Mouse (Mus musculus) ES-CJ7 (cell line): ENCODE measurements around the gene Snd1.

Experiments used
- DNase-seq: peaks from one replicate; pipeline ENCODE4 v3.0.0; 2011; ENCODE audit warnings: low read depth, low spot score

The Snd1 gene

DNA sequence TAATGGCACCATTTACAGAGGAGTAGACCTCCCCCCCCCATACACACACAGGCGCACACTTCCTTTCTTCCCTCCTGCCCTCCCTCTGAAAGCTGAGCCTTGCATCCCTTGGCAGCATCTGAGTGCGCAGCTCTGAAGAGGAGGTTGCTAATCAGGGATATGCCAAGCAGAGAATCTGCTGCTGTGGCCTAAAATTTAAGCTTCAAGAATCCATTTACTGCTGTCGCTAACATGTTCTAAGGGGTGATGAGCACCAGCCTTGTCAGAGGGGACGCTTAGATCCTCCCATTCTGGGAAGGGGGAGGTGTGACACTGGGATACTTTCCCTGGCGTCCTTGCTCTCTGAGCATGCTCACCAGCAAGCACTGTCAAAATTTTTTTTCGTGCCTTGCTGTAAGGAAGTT lies 67.4 kb downstream of the Snd1 start:
- DNase-seq: no peak

DNA sequence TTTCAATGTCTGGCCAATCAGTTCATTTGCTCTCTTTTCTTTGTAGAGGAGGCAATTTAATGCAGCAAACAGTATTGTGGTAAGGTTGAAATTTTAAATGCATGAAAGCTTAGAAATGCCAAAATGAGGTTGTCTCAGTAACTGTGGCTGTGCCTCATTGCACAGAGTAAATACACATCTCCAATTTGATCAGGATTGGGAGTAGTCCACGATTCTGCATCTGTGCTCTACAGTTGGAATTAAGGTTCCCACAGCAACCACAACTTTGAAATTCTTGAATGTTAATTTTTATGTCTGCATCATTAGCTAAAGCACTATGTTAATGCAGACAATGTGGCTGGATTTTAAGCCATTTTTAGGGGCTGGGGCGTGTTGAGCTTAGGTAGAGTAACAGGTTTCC lies 72.0 kb downstream of the Snd1 start:
- DNase-seq: no peak

DNA sequence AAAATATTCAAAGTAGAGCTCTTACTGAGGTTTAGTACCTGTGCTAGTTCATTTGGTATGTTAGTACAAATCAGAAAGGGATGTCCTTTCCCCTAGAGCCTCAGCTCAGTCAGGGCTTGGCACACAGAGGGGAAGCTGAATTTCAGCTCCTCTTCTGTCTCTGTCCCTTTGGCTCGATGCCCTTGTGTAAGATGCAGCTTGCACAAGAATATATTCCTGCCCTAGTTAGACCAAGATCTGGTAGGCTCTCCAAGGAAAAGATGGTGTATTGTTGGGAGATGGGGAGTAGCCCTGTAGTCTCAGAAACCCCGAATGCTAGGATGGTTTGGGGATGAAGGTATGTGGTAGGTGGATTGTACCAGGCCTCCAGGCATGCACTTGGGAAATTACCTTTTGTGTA lies 74.4 kb downstream of the Snd1 start:
- DNase-seq: no peak

DNA sequence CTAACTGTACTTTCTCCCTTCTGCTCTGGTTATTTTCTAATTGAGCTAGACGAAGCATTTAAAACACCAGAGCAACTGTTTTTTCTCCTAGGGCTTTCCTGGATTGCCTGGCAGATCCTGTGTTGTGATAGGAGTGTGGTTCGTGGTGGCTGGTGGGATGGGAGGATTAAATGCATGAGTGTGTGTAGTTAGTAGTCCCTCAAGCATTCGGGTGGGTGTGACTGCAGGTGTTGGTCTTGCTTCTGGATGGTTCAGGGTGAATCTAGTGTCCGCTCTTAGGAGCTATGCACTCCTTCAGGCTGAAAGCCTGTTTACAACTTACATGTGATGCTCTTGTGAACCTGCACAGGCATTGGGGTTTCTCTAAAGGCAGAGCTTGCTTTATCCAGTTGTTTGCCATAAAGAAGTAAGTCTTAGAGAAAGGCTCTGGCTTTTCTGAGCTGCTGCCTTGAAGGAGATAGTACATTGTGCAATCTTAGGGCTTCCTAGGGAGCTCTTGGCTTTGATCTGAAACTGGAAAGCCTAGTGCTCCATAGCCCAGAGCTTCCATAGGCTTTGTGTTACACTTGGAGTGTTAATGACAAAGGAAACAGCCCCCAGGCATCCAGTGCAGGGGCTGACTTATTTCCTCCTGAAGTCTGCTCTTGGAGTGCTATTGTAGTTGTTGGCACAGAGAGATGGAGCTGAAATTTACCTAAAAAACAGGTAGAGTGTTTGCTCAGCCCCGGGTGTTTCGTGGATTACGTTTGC lies 75.5 kb downstream of the Snd1 start:
- DNase-seq: peak; percentile 22

DNA sequence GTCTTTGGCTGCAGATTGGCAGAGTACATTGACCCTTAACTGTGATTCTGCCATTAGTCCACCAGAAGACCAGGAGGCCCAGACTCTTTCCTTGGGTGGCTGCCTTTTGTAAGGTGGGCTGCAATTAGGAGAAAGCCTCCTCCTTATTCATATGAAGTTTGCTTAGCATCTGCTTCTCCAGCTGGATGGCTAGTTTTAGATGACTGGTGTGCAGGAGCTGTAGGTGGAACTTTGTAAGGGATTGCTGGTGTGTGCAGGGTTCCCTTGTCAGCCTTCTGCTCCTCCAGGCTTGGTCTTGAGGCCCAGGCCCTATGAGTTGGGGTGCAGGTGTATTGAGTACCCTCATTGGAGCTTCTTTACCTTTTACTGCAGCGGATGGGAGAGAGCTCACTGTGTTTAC lies 79.5 kb downstream of the Snd1 start:
- DNase-seq: no peak

DNA sequence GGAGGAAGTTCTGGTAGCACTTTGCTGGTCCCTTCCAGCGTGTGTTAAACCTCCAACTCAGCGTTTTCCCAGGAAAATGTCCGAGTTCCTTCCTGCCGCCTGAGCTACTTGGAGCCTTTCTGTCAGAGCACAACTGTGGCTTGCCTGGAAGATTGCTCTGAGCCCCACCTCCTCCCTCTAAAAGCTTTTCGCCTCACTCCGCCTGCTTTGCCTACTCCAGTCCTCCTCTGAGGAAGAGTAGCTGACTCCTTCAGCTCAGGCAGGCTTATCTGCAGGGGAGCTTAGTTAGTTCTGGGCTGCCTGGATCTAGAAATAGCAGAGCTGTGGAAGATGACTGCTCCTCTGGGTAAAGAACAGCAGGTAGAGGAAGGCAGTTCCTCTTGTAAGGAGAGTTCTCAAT lies 80.1 kb downstream of the Snd1 start:
- DNase-seq: no peak

DNA sequence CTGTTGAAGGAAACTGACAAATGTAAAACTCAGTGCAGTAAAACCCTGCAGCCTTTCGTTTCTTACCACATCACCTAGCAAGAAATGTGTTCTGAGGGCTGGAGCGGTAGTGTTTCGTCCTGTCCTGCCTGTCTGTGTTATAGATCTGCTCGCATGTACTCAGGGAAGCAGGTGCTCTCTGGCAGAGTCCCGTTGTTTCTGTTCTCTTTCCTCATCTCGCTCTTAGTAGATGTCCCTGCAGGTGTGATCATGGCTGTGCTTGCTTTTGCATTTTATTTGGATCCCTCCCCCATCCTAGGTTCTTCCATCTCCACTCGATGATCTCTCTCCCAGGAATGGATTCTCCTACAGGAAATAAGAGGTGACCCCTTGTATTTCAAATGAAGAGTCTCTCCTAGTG lies 80.5 kb downstream of the Snd1 start:
- DNase-seq: no peak

DNA sequence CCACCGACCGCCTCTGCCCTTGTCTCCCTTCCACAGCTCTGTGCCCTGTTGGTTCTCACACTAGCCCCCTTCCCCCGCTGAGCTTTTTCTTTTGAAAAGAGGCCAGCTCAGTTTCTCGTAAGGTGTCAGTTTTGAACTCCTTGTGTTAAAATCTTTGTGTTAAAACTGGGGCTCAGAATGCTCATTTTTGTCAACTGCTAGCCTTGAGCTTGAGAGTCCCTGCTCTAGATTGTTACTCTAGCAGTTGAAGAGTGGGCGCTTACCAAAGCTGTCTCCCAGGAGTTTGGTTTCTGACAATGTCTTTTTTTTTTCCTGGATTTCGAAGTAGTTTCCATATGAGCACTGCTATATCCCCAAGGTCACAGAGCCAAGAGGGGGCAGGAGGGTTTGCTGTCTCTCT lies 82.8 kb downstream of the Snd1 start:
- no peak for DNase-seq

DNA sequence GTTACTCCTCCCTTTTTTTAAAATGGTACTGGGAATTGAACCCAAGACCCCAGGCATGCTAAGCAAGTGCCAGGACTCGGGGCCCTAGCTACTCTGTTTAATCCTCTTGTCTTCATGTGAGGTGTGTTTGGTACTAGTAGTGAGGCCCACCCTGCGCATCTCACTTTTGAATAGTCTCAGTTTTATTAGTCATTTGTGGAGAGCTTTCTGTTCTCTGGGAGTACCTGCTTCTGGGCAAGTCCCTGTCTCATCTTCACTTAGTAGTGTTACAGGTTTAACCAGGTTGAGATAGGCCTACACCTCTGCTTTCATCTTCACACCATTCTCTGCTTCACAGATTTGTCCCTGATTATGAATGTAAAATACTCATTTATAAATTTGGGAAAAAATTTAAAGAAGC lies 84.5 kb downstream of the Snd1 start:
- no peak for DNase-seq

DNA sequence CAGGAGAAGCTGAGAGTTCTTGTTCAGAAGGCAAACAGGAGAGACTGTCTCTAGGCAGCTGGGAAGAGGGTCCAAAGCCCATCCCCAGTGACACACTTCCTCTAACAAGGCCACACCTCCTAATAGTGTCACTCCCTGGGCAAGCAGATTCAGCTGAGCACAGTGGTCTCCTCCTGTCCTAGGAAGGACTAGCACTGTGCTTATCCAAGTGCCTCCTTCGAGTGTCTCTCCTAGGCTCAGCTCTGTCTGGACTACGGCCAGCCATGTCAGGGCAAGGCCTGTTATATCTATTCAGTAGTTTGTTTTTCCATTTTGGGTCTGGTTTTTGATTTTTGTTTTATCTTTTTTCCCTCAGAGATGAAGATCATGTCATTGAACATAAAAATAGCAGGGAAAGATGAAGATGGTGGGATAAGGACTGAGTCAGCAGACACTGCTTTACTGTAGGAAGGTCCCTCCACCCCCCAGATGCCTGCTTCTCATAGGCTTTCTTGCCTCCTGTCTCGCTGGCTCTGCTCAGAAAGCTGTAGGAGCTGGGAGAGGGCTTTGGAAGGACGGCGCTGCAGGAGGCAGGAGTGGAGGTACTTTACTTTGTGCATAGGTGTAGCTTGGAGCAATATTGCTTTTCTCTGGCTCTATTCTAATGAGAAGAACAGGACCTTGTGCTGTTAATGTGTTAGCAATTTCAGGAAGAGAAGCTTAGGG lies 86.5 kb downstream of the Snd1 start:
- no peak for DNase-seq

DNA sequence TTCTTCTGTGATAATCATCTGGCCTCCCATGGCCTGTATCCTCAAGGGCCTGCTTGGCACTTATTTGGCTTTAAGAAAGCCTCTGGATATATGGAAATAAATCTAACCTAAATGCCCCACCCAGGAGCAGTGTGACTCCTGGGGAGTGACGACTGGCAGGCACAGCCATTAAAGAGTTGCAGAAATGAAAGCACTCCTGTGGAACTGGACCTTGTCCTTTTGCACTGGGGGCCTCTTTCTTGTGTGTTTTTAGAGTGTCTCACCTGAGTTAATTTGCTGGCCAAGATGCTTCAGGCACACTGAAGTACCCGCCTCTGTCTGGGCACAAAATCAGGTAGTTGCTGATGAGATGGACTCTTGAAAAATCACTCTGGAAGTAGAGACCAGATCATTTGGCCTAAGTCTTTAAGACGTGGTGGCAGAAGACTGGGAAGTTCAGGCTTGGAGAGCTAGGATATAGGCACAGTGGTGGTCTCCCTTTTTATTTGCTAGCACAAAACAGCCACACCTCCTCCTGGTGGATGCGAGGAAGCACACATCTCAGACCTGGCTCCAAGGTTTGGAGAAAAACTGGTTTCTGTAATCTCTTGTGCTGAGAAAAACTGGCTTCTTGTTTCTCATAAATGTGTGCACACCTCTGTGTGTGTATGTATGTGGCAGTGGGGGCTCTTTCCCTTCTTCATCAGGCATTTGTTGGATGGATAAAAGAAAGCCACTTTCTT lies 87.5 kb downstream of the Snd1 start:
- DNase-seq: no peak

DNA sequence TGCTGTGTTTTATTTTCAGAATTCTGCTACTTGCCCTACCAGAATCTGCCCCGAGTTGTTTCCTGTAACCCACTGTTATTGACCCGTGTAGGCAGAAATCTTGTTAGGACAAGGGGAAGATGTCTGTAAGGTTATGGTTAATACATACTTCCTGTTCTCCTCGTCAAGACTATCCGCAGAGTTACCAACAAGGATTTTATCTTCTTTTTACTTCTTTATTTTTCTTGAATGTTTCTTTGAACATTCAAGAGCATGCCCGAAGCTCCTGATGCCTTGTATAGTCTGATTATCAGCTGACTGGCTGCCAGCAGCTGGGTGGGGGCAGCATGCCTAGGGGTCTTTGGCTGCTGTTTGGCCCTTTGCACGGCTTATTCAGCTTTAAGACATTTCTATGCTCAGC lies 93.0 kb downstream of the Snd1 start:
- no peak for DNase-seq

DNA sequence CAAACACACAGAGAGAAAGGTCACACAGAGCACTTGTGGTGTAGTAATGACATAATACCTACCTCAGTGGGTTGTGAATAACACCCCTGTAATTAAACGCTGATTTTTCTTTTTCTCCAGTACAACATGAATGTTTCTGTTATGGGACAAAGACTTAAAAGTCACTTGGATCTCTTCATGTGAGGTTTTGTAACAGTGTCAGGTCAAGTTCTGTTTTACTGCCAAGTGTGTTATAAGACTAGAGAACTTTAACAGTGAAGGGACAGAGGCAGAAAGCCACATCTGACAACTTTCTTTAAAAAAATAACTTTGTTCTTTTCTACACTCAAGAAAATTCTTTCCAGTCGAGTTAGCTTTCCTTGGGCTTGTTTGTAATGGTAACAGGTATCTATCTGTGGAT lies 97.0 kb downstream of the Snd1 start:
- no peak for DNase-seq

DNA sequence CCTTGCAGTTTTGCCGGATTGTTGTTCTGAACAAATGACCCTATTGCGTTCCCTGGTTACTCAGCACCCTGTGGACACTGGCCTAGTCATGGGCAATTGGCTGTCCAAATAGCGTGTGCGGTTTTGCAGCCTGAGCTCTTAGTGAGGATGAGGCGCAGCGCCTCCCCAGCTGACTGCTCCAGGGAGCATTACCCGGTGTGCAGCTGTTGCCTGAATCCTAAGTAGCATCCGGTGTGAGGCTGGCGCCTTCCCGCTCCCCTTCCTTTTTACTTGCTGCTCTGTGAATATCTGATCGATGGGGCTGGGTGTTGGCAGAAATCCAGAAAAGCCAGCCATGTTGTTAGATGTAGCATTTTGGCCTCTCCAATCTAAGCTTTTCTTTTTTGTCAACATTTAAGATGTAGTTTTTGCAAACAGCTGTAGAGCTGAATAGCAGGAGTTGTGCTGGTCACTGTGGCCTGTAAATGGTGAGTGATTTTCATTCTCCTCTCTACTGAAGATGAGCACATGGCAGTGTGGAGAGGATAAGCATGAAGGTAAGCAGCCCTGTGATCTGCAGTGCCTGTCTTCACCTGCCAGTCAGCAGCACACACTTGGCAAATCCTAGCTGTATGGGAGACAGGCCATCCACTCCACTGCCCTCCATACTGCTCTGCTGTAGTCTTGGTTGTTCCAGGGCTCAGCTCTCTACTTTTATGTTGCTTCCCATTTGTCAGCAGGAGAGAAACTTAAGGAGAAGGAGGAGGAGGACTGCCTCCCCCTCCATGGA lies 98.2 kb downstream of the Snd1 start:
- no peak for DNase-seq

DNA sequence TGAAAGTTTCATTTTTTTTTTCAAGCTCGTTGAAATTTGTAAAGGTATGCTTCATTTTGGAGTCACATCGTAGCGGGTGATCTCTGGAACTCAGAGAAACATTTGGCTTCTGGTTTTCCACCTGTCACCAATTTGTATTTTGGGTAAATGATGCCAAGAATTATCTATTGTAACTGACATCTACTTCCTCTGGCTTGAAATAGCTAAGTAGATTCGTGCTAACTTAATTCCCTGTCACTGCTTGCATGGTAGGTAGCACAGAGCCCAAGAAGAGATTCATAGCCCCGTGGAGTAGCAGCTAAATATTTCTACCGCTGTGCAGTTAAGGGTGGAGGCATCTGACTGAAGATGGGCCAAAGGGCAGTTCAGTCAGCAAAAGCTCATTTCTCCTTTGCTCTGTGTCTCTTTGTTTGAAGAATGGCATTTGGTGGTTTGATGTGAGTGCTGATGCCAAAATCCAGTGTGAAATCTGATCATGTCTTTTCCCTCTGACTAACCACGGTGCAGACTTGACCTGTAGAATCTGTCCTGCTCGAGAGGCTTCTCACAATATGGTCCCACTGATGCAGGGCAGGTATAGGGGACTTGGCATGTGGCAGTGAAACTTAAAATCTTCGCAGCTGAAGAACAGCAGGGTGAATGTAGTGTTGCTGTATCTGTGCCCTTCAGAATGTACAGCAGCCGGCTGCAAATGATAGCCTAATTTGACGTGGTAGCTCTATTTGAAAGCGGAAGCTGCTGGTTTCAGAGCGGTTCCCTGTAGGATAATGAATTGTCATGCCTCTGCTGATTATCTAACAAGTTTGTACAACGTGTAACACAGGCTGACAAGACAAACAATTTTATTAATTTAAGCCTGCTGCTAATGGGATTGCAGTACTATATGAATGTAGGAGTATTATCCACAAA lies 101.7 kb downstream of the Snd1 start:
- no peak for DNase-seq

DNA sequence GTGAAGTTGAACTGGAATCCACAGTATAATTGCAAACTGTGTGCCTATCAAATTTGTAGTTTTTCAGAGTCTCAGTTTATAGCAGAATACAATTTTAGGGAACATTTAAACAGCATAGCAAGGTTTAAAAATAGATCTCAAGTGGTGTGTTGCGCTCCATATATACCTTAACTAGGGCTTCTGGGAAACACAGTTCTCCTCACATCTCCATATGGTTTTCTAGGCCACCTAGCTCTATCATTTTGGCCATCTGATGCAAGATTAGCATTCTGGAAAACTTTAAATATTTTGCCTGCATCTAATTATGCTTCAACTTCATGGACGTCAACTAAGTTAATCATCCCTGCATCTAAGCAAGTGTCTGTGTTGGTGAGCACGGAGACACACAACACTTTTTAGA lies 107.9 kb downstream of the Snd1 start:
- no peak for DNase-seq

DNA sequence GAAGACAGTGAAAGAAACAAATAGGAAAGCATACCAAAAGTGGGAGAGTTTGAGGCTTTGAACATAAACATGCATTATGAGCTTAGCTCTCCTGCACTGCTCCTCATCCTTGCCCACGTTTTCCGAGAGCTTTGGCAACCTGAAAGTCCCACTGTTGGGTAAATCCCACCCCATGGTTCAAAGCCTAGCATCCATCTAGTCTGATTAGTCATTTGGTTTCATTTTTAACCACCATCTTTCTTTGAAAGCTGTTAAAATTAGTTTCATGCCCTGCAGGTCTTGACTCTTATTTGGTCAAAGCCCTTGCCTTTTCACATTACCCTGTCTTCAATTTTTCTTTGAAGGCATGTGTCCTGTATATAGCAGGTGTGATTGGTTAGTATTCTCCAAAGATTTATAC lies 108.5 kb downstream of the Snd1 start:
- no peak for DNase-seq

DNA sequence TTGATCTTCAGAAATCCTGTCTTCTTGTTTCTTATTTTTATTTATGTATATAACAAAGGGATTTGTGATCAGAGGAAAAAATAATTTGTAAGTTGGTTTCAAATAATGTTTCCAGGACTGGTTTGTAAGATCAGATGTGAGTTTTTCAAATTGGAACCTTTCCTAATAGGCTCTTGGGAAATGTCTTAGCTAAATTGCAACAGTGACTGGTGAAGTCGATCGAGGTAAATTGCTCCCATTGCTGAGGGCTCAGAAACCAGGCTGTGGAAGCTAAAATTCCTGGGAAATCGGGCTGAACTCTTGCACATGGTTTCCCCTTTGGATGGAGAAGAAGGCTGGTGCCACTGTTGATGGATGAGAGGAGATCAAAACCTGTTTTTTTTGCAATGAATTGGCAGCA lies 111.9 kb downstream of the Snd1 start:
- no peak for DNase-seq

DNA sequence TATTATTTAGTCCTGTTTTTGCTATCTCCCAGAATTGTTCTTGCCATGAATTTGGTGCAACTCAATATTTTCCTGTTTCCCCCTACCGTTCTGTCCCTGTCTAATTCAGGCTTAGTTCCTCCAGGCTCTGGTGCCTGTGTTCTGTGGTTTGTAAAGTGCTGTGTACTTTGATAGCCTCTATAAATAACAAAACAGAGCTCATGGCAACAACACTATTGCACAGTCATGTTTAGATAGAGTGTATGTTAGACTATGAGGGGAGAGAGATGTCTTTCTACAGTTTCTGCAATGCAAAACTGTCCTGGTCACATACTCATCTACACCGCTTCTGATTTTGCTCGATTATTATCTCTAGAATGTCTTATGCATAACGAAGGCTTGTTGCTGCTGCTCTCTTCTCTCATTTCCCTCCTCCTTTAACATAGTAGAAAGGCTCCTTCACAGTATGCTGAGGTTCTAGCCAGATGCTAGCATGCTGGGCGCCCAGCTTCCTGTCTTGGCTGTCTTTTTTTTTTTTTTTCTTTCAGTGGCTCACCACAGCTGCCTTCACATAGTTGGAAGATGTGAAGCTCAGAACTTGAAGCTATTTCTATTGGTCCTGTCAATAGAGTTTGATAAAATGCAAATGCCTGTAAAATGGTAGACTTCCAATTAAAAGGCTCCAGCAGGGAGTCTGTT lies 113.7 kb downstream of the Snd1 start:
- no peak for DNase-seq

DNA sequence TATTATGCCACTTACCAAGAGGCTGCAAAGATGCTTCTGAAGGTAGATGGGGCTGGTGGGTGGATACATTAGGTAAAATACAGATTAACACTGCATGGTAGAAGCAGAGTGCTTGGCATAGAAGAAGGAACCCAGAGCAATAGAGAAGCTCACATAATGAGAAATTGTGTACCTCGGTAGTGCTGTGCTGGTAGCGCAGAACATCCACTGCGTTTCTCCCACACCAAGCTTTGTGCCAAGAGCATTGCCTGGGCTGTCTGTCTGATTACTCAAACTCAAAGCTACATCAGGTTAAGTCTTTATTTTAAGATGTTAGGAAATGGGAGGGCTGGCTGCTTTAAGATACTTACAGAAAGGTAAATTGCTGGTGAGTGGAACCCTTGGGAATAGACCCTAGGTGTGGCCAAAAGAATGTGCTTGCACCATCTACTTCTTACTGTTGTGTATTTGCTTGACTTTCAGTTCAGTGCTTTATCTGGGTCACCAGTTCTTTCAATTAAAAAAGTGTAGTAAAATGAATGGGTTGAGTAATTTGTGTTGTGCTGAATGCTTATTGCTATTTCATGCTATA lies 117.5 kb downstream of the Snd1 start:
- no peak for DNase-seq
